Mouse (Mus musculus) embryo, embryonic 10.5 days (tissue): ENCODE measurements around the gene Acoxl.

Experiments used
- DNase-seq: peaks from one replicate; pipeline ENCODE4 v3.0.0-alpha.2; 2015; ENCODE audit warnings: low spot score

Gene Acoxl

GRCm38 (mm10) chr2:128143992-128144391 is 305.3 kb downstream of the Acoxl start:
- DNase-seq = no peak

DNA sequence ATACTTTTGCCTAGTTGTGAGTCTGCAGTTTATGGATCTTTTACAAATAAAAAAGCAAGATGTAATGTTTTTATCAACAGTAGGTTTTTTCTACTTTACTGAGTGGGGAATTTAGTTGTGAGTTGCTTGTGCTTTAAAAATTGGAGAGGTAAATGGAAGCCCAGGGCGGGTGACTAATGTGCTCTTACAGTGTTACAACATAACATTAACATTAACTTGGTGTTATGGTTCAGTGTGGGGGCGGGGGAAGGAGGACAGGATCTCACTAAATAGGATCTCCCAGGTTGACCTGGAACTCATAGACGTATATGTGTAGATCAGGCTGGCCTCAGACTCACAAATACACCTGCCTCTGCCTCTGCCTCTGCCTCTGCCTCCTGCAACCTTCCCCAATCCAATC is 306.8 kb downstream of the Acoxl start:
- no peak for DNase-seq

DNA sequence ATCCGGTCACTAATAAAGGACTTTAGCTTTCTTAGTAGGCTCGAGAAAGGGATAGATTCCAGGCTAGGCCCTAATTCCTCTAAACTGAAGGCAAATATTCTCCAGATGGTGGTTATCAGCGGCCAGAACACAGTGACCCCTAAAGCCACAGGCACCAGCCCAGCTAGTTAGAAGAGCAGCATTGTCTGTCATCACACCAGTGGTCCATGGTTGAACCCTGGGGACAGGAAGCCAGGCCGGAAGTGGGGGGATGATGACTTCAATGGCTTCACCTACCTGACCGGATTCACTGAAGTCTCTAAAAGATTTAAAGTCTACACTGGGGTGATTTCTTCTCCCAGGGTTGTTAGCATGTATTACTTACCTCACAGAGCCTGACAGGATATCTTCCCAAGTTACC is 310.9 kb downstream of the Acoxl start:
- no peak for DNase-seq

GRCm38 (mm10) chr2:128152211-128152610 is 313.5 kb downstream of the Acoxl start:
- DNase-seq = no peak

DNA sequence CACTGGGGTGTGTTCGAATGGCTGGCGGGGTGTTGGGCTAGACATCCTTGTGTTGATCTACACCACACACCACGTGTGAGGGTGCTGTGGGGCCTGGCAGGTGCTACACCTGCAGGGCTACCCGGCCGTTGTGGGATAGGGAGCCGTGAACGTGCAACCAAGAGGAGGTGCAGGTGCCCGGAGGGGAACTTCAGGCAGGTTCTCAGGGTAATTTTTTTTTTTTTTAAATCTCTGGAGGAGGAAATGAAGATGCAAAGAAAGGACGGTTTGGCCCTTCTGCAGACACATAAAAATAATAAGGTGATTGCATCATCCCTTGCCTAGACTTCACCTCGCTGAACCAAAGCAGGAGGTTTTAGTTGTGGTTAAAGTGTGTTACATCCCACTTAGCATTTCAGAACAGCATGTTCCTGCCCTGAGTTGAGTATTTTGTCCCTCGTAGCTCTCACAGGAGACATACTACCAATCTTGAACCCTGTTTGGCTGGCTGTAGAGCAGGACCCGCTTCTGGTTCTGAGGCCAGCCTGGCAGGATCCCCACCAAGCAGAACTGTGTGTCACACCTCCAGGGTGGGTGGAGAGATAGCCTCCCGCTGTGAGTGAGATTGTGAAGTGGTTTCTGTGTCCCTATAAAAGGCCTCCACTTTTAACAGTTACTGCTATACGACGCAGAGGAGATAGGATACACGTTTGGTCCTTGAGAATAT is 314.3 kb downstream of the Acoxl start:
- DNase-seq = no peak

GRCm38 (mm10) chr2:128153551-128153910 is 314.9 kb downstream of the Acoxl start:
- no peak for DNase-seq

DNA sequence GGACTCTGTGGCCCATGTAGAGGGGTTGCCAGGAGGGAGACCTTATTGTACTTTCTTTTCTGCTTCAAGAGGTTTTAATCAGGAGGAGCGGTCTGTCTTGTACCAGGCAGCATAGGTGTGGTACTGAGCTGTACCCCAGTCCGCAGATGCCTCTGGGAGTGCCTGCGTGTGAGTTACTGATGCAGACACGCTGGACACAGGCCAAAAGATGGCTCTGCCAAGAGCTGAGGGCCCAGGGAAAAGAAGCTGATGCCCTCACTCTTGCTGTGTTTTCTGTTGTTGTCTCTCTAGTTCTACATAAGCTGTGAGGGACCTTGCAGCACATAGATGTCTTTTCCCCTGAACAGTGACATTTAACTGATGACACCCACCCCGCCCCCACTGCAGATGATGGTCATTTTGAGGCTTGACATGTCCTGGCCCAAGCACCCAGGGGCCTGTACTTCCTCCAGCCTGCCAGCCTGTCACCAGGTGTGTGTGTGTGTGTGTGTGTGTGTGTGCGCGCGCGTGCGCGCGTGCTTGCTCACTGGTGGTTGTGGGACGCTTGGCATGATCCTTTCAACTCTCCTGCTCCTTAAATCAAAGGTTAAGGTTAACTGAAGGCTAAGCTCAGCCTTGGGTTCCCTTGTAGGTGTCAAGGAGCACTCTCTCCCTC is 316.9 kb downstream of the Acoxl start:
- DNase-seq = no peak

GRCm38 (mm10) chr2:128156067-128156462 is 317.4 kb downstream of the Acoxl start:
- DNase-seq = no peak

DNA sequence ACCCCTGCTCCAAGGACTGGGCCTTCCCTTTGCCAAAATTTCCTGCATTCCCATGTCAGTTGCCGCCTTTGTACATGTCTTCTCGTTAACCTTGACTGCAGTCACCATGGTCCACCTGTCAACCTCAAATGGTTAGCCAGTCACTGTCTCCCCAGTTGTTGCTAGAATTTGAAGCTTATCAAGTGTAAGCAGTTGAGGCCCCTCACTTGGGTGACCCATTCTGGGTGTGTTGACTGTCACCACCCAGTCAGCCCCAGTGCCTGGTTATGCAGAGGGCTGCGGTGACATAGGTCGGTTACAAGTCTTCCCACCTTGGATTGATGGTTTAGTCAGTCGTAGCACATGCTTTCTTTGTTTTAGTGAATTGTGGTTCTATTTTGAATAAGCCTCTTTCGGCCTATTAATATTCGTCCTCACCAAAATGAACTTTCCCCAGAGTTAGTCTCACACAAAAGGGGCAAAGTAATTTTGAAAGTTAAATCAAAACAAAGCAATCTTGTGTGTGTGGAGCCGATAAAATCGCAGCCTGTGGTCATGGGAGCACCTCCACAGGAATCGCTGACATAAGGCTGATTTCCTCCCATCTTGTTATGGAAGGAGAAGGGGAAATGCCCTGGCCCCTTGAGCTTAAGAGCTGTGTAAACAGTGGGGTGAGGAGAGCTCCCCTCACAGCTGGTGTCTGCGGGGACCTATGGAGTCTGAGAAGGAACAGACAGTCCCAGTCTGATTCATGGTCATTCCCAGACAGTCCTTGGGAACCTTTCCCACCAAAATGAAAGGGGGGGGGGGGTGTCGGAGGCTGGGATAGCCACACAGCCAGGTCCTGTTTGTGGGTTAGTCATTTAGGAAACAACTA is 318.1 kb downstream of the Acoxl start:
- DNase-seq = no peak

- DNase-seq = peak; percentile 34
These were observed 320.2 kb downstream of the Acoxl start for GRCm38 (mm10) chr2:128158734-128159410.

DNA sequence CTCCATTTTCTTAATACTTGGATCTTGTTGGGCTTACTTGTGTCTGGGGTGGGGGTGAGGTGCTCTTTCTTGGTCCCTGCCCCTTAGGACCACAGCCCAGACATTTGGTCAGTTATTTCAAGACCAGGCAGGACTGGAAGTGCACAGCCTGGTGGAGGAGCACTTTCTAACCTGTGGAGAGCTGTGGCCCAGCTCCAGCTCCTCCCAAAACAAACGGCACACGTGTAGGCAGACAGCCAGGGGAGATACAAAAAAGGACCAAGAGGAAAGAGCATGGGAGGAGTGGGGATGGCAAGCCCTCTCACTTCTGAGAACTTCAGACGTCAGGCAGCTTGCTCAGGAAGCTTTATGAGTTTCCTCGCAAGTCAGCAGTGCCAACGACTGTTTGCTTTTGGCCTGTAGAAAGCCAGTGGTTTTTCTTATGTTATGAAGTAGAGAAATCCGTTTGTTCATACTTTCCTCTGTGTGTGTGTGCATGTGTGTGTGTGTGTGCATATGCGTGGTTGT is 321.0 kb downstream of the Acoxl start:
- DNase-seq = no peak

GRCm38 (mm10) chr2:128163177-128163576 is 324.5 kb downstream of the Acoxl start:
- DNase-seq = no peak

DNA sequence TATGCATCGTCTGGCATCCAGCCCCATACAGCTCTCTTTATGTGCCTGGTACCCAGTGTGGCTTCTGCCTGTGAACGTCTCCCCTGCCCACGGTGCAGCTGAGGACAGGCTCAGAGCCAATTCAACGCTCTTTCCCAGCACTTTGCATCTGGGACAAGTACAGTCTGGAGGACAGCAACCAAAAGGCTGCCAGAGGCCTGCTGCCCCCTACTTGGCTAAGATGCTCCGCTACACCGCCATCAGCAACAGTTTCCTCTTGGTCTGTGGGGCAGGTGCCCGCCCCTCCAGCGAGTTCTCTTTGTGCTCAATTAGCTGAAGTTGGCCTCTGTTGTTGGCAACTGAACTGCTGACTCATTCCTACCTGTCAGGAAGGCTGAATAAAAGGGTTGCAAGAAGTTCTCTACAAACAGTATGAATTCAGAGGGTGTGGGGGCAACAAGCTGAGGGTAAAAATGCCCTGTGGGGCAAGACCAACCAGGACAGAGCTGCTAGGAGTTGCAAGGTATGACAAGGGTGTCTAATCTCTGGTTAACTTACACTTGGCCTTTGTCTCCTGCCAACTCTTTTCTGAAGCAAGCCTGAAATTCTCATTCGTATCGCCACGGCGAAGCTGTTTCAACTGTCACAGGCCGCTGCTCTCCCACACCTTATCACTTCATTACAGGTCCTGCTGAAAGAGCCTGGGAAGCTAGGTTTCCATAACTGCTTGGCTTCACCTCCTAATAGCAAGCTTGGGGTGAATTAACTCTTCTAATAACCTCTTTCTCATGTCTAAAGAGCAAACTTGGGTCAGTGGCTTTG is 328.1 kb downstream of the Acoxl start:
- no peak for DNase-seq

GRCm38 (mm10) chr2:128167930-128168329 is 329.3 kb downstream of the Acoxl start:
- no peak for DNase-seq

- DNase-seq = no peak
These were observed 330.8 kb downstream of the Acoxl start for GRCm38 (mm10) chr2:128169486-128169885.

GRCm38 (mm10) chr2:128169972-128170371 is 331.3 kb downstream of the Acoxl start:
- no peak for DNase-seq

DNA sequence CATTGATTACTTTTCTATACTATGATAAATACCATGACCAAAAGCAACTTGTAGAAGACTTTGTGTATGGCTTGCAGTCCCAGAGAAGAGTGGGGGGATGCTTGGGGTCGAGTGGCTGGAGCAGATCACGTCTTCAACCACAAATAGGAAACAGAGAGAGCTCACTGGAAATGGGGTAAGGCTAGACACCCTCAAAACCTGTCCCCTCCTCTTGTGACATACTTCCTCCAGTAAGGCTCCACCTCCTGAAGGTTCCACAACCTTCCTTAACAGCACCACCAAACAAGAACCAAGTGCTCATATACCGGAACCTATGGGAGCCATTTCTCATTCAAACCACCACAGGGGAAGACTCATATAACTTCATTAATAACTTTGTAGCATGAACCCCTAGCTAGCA is 331.9 kb downstream of the Acoxl start:
- no peak for DNase-seq

DNA sequence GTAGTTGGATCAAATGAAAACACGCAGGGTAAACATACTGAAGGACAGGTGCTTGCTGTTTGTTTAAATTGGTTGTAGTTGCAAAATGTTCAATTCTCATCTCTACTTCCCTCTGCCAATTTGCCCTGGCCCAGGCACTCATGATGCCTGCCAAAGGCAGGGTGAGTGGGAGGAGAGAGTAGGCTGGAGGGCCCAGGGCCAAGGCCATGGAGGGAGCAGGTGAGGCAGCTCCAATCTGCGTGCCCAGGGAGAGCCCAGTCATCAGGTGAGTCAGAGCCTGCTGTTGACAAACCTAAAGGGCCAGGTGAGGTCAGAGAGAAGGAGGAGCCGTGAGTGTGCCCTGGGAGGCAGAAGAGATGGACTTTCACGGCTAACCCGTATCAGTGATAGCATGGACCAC is 333.6 kb downstream of the Acoxl start:
- DNase-seq = no peak
